Mouse (Mus musculus): ENCODE measurements around the gene Theg.

DNA sequence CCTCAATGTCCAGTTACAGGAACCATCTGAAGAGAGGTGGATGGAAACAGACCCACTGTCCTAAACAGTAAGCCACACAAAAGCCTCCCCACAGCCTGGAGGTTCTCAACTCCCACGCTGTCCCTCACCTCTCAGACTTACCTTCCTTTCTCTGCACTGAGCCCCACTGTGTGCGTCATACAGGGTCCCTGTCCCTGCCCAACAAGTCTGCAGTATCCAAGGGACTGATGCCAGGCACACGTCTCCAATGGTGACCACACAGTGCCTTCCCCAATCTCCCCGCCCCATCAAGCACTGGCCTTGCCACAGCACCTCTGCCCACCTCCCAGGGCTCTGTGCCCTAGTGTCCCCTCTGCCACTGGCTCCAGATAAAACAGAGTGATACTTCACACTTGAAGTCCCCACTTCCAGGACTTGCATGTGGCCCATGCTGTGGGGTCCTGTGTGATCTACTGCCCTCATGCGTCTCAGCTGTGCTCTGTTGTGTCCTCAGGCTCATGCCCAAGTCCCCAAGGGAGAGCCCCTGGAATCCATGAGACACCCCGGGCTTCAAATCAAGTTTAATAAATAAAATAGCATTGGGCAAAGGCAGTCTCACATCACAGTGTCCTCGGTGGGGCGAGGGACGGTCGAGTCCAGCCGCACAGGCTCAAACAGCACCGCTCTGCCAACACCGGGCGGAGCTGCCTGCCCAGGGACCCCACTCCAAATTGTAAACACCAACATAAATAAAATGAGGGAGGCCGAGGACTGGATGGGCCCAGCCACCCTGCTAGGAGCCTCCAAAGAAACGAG lies 47.2 kb downstream of the Theg start:
- TF ChIP-seq CTCF (IDR thresholded peaks at IDR 0.05; ENCODE audit: borderline replicate concordance, insufficient read depth, low read depth, low read length): no peak
- no peak for TF ChIP-seq POLR2A (IDR thresholded peaks at IDR 0.05; ENCODE audit: borderline replicate concordance, insufficient read depth, low read length)
